ENCODE assay signal across 23 mouse cellular contexts in the genomic region with DNA sequence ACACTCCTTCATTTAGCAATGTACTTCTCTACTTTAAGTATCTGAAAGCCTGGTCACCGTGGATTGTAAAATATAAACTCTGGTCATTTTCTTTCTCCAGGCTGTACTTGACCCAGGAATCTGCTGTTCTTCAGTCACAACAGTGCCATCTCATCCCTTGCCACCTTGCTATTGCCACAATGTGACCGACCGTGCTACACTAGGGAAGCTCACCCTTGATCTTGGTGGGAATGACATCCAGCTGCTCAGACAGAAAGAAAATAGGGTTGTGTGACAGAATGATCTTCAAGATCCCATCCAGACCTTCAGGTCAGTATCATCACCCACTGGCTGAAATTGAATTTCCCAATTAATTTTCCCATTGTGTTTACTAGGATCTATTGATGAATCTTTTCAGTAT.
"Had no signal": no experiment of that assay in that cellular context is flagged by ENCODE, and none has a peak within 500 bp of the region (broad histone marks: within the 10 kb centered on the region; RNA-seq: fewer than 3 reads in every experiment).

No protein-coding gene starts in this region.

- H3K4me3 ChIP-seq: gastrocnemius, adult 2 months; heart, embryonic 10.5 days; heart, embryonic 12.5 days; hindbrain, embryonic 13.5 days; hindbrain, embryonic 15.5 days; layer of hippocampus, adult 2 months; left cerebral cortex, adult 2 months; limb, embryonic 13.5 days; limb, embryonic 15.5 days had no signal

- ATAC-seq: forebrain, embryonic 16.5 days; hindbrain, postnatal 0 days; intestine, embryonic 16.5 days had no signal

- H3K27me3 ChIP-seq: heart, embryonic 12.5 days; hindbrain, embryonic 13.5 days; hindbrain, embryonic 15.5 days; limb, embryonic 13.5 days; limb, embryonic 15.5 days had no signal

- H3K9ac ChIP-seq: heart, embryonic 12.5 days; hindbrain, embryonic 13.5 days; hindbrain, embryonic 15.5 days; limb, embryonic 13.5 days; limb, embryonic 15.5 days had no signal

- H3K27ac ChIP-seq: gastrocnemius, adult 2 months; heart, embryonic 10.5 days; hindbrain, embryonic 13.5 days; hindbrain, embryonic 15.5 days; hindbrain, postnatal 0 days; layer of hippocampus, adult 2 months; left cerebral cortex, adult 2 months; limb, embryonic 13.5 days; limb, embryonic 15.5 days had no signal

- H3K9me3 ChIP-seq: heart, embryonic 10.5 days; heart, embryonic 12.5 days; hindbrain, embryonic 13.5 days; hindbrain, embryonic 15.5 days; limb, embryonic 13.5 days; limb, embryonic 15.5 days had no signal

- DNase-seq: gastrocnemius, adult 2 months; gastrocnemius, postnatal 14 days; gastrocnemius, postnatal 36 days; heart, adult 18-20 months; heart, postnatal 10 days; heart, postnatal 36 days; kidney, adult 11 months; kidney, adult 2 months; kidney, postnatal 10 days; kidney, postnatal 25 days; kidney, postnatal 4 days; left cerebral cortex, postnatal 4 days had no signal

- H3K36me3 ChIP-seq: heart, embryonic 10.5 days; heart, embryonic 12.5 days; hindbrain, embryonic 13.5 days; hindbrain, embryonic 15.5 days; limb, embryonic 13.5 days; limb, embryonic 15.5 days had no signal

- H3K4me2 ChIP-seq: heart, embryonic 12.5 days; hindbrain, embryonic 13.5 days; hindbrain, embryonic 15.5 days; limb, embryonic 13.5 days; limb, embryonic 15.5 days had no signal

- H3K4me1 ChIP-seq: heart, embryonic 10.5 days; heart, embryonic 12.5 days; hindbrain, embryonic 13.5 days; hindbrain, embryonic 15.5 days; limb, embryonic 13.5 days had no signal
